Mouse (Mus musculus): ENCODE results near the gene Rsrc2.

DNA sequence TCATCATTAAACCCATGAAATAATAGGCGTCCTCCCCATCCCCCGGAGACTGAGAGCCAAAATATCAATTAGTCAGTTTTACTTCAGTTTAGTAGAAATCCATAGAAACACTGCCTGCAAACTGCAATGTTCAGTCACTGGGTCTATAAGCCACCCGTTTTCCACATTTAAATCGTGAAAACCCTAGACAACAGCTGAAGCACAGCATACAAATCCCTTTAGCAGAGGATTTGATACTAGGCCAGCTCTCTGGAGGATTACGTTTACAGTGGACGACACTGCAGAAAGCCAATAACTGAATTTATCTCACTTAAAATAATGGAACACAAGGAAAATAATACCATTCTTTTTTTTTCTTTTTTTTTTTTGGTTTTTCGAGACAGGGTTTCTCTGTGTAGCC is 1.6 kb downstream of the Rsrc2 start:
- TF ChIP-seq CTCF (IDR thresholded peaks at IDR 0.05; ENCODE audit: low read depth, low read length) (no peak), POLR2A (IDR thresholded peaks at IDR 0.05; ENCODE audit: insufficient read depth, low read length) (no peak), EP300 (IDR thresholded peaks at IDR 0.05; ENCODE audit: insufficient read depth, low read depth, low read length) (no peak)
